Mouse (Mus musculus) layer of hippocampus, postnatal 25 days (tissue): ENCODE measurements around the gene Agrp. TPM values are rescaled to one million over a fixed set of nuclear protein-coding genes. Genes with fewer than 3 reads are reported as not detected.

Experiments used
- DNase-seq, 2 experiments: peaks; one replicate each; pipeline ENCODE4 v3.0.0; 2022; ENCODE audit warnings: mixed read lengths in 2 of 2, low spot score in 1 of 2; ENCODE audit errors: extremely low spot score in 1 of 2
- total RNA-seq, 2 experiments: library from RNA; stranded (reverse); gene quantifications; 2 replicates each; pipeline ENCODE4 v1.2.3; 2021

Gene Agrp
- total RNA-seq: not detected

DNA sequence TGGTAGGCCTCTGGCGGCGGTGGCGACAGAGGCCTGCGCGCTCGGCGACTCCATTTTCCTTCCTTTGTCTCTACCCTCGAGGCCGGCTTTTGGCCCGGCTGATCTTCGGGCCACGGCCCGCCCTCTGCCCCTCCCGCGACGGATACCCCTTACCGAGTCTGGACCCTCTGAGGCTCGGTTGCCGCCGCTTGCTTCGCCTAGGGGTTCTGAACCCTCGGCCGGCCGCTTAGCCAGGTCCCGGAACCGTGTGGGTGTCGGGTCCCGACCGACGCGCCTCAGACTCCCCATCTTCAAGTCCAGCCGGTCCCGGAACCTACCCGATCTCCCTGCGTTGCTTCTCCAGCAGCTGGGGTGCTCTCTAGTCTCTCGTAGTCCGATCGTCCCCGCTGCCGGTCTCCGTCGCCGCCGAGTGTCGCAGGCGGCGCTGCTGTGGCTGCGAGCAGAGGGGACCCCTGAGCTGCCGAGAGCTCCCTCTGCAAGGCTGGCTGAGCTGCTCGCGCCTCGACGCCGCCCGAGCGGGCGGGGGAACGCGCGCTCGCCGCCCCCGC lies at the start of gene Agrp:
Agrp (minus strand) TSS at position 431 of the 548 bp plus-strand sequence.
- DNase-seq: peak; percentile 53 to 54

- DNase-seq: no peak
Measured at GRCm38 (mm10) chr8:105686551-105686950, 49.4 kb upstream of the Agrp start.

DNA sequence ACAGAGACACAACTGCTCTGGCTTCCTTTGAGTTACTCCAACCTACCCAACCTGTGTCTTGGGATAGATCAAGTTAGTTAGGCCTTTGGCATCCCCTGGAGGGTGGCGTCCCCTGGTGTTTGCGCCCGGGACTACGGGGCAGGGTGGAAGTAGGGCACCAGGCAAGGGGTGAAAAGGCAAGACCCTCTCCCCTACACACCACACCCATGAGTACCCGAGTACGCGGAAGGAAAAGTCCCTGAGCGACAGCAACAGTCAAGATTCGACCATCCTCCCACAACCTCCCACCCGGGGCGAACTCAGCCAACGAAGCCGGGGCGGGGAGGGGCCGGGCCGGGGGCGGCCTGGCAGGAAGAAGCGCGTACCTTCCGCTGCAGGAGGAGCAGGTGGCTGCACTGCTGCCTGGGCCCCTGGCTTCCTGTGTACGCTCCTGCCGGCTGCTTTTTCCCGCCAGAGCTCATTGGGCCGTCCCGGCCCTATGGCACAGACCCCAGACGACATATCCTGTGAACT lies 48.7 kb upstream of the Agrp start, which contains the start of gene Carmil2:
Carmil2 (plus strand) TSS at position 479 of the 513 bp plus-strand sequence.
- DNase-seq: peak in 1 of 2 experiments; percentile 60

DNA sequence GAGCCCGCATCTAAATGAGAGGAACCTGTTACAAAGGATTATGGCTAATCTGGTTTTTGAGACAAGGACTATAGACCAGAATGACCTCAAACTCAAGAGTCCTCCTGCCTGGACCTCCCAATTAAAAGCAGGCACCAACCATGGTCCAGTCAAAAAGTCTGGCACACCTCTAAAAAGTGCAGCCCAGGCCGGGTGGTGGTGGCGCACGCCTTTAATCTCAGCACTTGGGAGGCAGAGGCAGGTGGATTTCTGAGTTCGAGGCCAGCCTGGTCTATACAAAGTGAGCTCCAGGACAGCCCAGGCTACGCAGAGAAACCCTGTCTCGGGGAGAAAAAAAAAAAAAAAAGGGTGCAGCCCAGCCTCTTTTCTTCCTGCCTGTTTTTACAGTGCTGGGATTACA lies 48.1 kb upstream of the Agrp start:
- DNase-seq: no peak

DNA sequence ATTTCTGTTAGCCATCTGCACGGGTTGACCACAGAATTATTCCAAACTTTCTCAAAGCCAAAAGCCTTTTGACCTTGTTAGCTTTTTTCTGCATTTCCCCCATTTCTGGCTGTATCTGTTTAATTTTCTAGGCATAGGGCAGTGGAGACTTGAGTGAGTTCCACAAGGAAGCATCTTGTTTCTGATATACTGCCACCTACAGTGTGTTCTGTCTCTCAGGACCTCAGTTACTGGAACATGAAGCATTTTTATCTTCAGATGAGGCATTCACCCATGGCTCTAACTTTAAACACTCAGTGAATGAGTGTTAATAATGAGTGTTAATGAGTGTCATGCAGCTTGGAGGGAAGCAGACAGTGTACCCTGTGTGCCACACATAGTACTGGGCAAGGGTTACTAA lies 40.7 kb upstream of the Agrp start:
- DNase-seq: no peak

GRCm38 (mm10) chr8:105661167-105661566 lies 24.0 kb upstream of the Agrp start:
- DNase-seq: no peak

DNA sequence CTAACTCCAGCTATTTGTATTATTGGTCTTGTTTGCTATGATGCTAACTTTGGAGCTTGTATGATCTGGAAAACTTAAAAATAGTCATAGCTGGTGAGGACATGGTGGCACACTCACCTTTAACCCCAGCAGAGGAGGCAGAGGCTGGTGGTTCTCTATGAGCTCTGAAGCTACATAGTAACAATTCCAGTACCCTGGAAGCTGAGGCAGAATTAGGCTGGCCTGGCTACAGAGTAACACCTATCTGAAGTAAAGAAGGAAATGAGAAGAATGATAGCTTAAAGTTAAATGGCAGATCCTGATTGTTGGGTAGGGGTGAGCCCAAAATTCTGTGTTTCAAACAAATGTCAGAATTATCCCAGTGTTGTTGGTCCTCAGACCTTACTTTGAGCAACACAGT lies 20.4 kb upstream of the Agrp start:
- DNase-seq: no peak

GRCm38 (mm10) chr8:105648929-105649328 lies 11.7 kb upstream of the Agrp start:
- no peak for DNase-seq

- DNase-seq: no peak
Measured at GRCm38 (mm10) chr8:105645205-105645604, 8.0 kb upstream of the Agrp start.

- DNase-seq: no peak
Measured at GRCm38 (mm10) chr8:105640511-105640910, 3.3 kb upstream of the Agrp start.

DNA sequence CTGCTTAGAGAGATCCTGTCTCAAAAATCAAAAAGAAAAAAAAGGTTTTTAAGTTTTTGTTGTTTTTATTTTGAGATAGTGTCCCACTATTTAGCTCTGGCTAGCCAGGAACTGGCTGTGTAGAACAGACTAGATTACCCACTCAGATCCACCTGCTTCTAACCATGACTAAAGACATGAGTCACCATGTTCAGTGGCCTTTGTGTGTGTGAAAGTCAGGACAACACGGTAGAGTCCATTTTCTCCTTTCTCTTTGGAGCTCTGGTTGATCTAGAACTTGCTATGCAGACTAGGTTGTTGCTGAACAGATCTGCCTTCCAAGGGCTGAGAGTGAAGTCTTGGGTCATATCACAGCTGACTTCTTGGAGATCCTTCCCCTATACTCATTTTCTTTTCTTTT lies 2.6 kb upstream of the Agrp start:
- DNase-seq: no peak

- no peak for DNase-seq
Measured at GRCm38 (mm10) chr8:105638510-105638909, 1.3 kb upstream of the Agrp start.

GRCm38 (mm10) chr8:105637601-105638041 lies 428 bp upstream of the Agrp start:
- no peak for DNase-seq

- peak; percentile 78 to 91 for DNase-seq
Measured at GRCm38 (mm10) chr8:105636018-105636962, 903 bp downstream of the Agrp start, which contains the start of gene Ctcf. Gene Ctcf (plus strand): TSS chr8:105636568.

DNA sequence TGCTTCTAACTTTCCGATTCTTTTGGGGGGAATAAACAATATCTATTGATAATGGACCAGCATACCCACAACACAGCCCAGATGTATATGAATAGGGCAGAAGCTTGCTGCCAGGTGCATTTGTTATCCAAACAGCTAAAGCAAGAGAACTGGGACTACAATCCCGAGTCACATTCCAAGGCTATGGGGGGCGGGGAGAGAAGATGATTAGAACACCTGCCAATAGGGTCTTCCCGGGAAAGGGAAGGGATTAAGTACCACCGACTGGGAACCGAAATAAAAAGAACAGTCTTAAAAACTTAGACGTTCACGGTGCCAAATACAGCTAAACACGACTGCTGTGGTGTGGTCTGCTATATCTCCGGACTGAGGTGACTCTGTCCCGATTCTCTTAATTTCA lies 1.7 kb downstream of the Agrp start:
- no peak for DNase-seq

GRCm38 (mm10) chr8:105634771-105635458 lies 2.3 kb downstream of the Agrp start:
- DNase-seq: no peak

GRCm38 (mm10) chr8:105629337-105629736 lies 7.9 kb downstream of the Agrp start:
- no peak for DNase-seq

DNA sequence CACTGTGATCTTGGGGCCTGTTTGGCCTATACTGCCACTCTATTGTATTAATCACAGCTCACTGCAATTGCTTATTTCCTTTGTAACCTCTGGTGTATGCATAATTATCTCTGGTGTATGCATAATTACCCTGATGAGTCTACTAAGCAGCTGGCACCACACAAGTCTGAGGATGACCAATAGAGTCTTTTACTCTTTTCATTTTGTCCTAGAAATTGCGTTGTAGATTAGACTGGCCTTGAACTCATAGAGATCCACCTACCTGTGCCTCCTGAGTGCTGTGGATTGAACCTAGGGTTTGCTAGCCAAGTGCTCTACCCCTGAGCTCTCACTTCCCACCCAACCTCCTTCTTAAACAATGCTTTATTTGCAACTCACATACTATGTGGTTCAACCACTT lies 11.1 kb downstream of the Agrp start:
- DNase-seq: peak in 1 of 2 experiments; percentile 0

GRCm38 (mm10) chr8:105624831-105625230 lies 12.4 kb downstream of the Agrp start:
- DNase-seq: no peak

DNA sequence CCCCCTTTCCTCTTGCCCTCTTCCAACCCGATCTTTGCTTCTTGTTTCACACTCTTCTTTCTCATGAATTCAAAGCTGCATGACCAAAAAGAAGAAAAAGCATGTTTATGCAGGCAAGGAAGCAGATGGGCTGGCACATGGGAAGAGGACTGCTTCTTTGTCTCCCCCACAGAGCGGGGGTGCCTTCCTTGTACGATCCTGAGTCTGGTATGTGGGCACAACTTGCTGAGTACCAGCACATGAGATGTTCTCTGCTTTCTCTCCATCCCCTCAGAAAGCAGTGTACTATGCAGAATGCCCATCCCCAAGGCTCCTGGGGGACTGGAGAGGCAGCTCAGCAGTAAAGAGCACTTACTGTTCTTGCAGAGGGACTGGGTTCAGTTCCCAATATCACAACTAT lies 12.8 kb downstream of the Agrp start:
- peak in 1 of 2 experiments; percentile 46 for DNase-seq
